Mouse (Mus musculus) right cerebral cortex, postnatal 36 days (tissue): ENCODE measurements around the gene Bcl2l2.

Experiments
- DNase-seq, 2 experiments: peaks; one replicate each; pipeline ENCODE4 v3.0.0; 2022; ENCODE audit warnings: low spot score in 2 of 2, mixed read lengths in 1 of 2

The Bcl2l2 gene

GRCm38 (mm10) chr14:54883154-54884021, at the start of gene Bcl2l2, which contains the start of gene Gm20521:
Gene Bcl2l2 (plus strand): TSS chr14:54883377.
Gene Gm20521 (plus strand): TSS chr14:54883441.
- peak; percentile 55 to 60 for DNase-seq

GRCm38 (mm10) chr14:54843461-54843860, 39.7 kb upstream of the Bcl2l2 start:
- DNase-seq: no peak

- DNase-seq: no peak
Measured at GRCm38 (mm10) chr14:54855726-54856125, 27.5 kb upstream of the Bcl2l2 start.

GRCm38 (mm10) chr14:54856703-54857102, 26.5 kb upstream of the Bcl2l2 start:
- no peak for DNase-seq

- no peak for DNase-seq
Measured at GRCm38 (mm10) chr14:54857891-54858290, 25.3 kb upstream of the Bcl2l2 start.

- peak in 1 of 2 experiments; percentile 52 for DNase-seq
Measured at GRCm38 (mm10) chr14:54860511-54860910, 22.7 kb upstream of the Bcl2l2 start.

- peak; percentile 92 to 93 for DNase-seq
Measured at GRCm38 (mm10) chr14:54863501-54864312, 19.5 kb upstream of the Bcl2l2 start.

- no peak for DNase-seq
Measured at GRCm38 (mm10) chr14:54864313-54865036, 18.7 kb upstream of the Bcl2l2 start.

GRCm38 (mm10) chr14:54865626-54866025, 17.6 kb upstream of the Bcl2l2 start:
- no peak for DNase-seq

GRCm38 (mm10) chr14:54866268-54866667, 16.9 kb upstream of the Bcl2l2 start:
- DNase-seq: no peak

- no peak for DNase-seq
Measured at GRCm38 (mm10) chr14:54866936-54867335, 16.2 kb upstream of the Bcl2l2 start.

- DNase-seq: no peak
Measured at GRCm38 (mm10) chr14:54868026-54868425, 15.2 kb upstream of the Bcl2l2 start.

- DNase-seq: no peak
Measured at GRCm38 (mm10) chr14:54870861-54871260, 12.3 kb upstream of the Bcl2l2 start, which contains the start of gene Homez. Gene Homez (minus strand): TSS chr14:54870961.

- DNase-seq: no peak
Measured at GRCm38 (mm10) chr14:54874165-54874564, 9.0 kb upstream of the Bcl2l2 start.

- DNase-seq: peak; percentile 57 to 61
Measured at GRCm38 (mm10) chr14:54875844-54876538, 7.2 kb upstream of the Bcl2l2 start.

- DNase-seq: peak; percentile 88 to 89
Measured at GRCm38 (mm10) chr14:54876539-54877047, 6.6 kb upstream of the Bcl2l2 start.

- DNase-seq: peak; percentile 50 to 63
Measured at GRCm38 (mm10) chr14:54877048-54877715, 6.0 kb upstream of the Bcl2l2 start, which contains the start of gene Ppp1r3e. Gene Ppp1r3e (minus strand): TSS chr14:54877550.

GRCm38 (mm10) chr14:54884022-54884712, 990 bp downstream of the Bcl2l2 start:
- DNase-seq: no peak

GRCm38 (mm10) chr14:54885309-54885708, 2.1 kb downstream of the Bcl2l2 start:
- no peak for DNase-seq

- DNase-seq: no peak
Measured at GRCm38 (mm10) chr14:54892200-54892599, 9.0 kb downstream of the Bcl2l2 start, which contains the start of gene Pabpn1. Gene Pabpn1 (plus strand): TSS chr14:54892500.
